Mouse (Mus musculus) adrenal gland, adult 8-10 months (tissue): ENCODE data around the gene Hic1. TPM values are rescaled to one million over a fixed set of nuclear protein-coding genes. Genes with fewer than 3 reads are reported as not detected.

Experiments
- DNase-seq: peaks from one replicate; pipeline ENCODE4 v3.0.0; 2022
- total RNA-seq, 4 experiments: library from RNA; stranded (reverse); gene quantifications; 2 replicates each; pipeline ENCODE4 v1.2.4; 2022

The Hic1 gene
- 10 to 100 TPM in 2 of 4 experiments, 1 to 10 TPM in 2; 7.7 to 16.5 (median 11.4) TPM for total RNA-seq

GRCm38 (mm10) chr11:75169405-75170080 is at the start of gene Hic1:
TSS of gene Hic1 (minus strand) at chr11:75169519.
- DNase-seq = no peak

- no peak for DNase-seq
These were observed 45.0 kb upstream of the Hic1 start for GRCm38 (mm10) chr11:75214081-75214950.

GRCm38 (mm10) chr11:75213372-75214080 is 44.2 kb upstream of the Hic1 start:
- peak; percentile 34 for DNase-seq

- no peak for DNase-seq
These were observed 43.6 kb upstream of the Hic1 start for GRCm38 (mm10) chr11:75212876-75213275.

GRCm38 (mm10) chr11:75212031-75212667 is 42.8 kb upstream of the Hic1 start:
- no peak for DNase-seq

- DNase-seq = no peak
These were observed 41.4 kb upstream of the Hic1 start for GRCm38 (mm10) chr11:75210755-75211154.

GRCm38 (mm10) chr11:75210093-75210492 is 40.8 kb upstream of the Hic1 start:
- no peak for DNase-seq

- no peak for DNase-seq
These were observed 40.0 kb upstream of the Hic1 start for GRCm38 (mm10) chr11:75209363-75209762.

GRCm38 (mm10) chr11:75206347-75206746 is 37.0 kb upstream of the Hic1 start:
- no peak for DNase-seq

GRCm38 (mm10) chr11:75204472-75204871 is 35.2 kb upstream of the Hic1 start:
- no peak for DNase-seq

GRCm38 (mm10) chr11:75203926-75204325 is 34.6 kb upstream of the Hic1 start:
- DNase-seq = no peak

GRCm38 (mm10) chr11:75201721-75202120 is 32.4 kb upstream of the Hic1 start:
- DNase-seq = no peak

- DNase-seq = no peak
These were observed 31.6 kb upstream of the Hic1 start for GRCm38 (mm10) chr11:75200935-75201334.

GRCm38 (mm10) chr11:75199951-75200350 is 30.6 kb upstream of the Hic1 start:
- DNase-seq = peak; percentile 44

- DNase-seq = no peak
These were observed 29.5 kb upstream of the Hic1 start for GRCm38 (mm10) chr11:75198792-75199191.

GRCm38 (mm10) chr11:75197956-75198355 is 28.6 kb upstream of the Hic1 start:
- no peak for DNase-seq

- no peak for DNase-seq
These were observed 26.8 kb upstream of the Hic1 start for GRCm38 (mm10) chr11:75196131-75196530.

GRCm38 (mm10) chr11:75194850-75195461 is 25.6 kb upstream of the Hic1 start:
- peak; percentile 54 for DNase-seq

- no peak for DNase-seq
These were observed 25.0 kb upstream of the Hic1 start for GRCm38 (mm10) chr11:75194121-75194849.

- peak; percentile 81 for DNase-seq
These were observed 24.1 kb upstream of the Hic1 start, which contains the start of gene Rtn4rl1 for GRCm38 (mm10) chr11:75193256-75194071. TSS of gene Rtn4rl1 (plus strand) at chr11:75193783.
